In genomic region chr5:144875892-144876291, GRCm38 (mm10) we compare ENCODE assay signal across 8 mouse cellular contexts.
A peak's percentile ranks its signal among the peaks of the same experiment; 100 is the strongest.
DNase-seq lines count a peak whose midpoint lies in the region; TF ChIP-seq lines count a peak whose summit lies in the region.
"Had no signal": no experiment of that assay in that cellular context is flagged by ENCODE, and none has a peak within 500 bp of the region (broad histone marks: within the 10 kb centered on the region; RNA-seq: fewer than 3 reads in every experiment).

No protein-coding gene starts in this region.

- TF ChIP-seq POLR2A in MEL (IDR thresholded peaks at IDR 0.05; ENCODE audit: control insufficient read depth in 1 of 2, insufficient read depth in 1 of 2, low read depth in 1 of 2, low read length in 2 of 2, poor library complexity in 1 of 2): no peak

- TF ChIP-seq EP300 in MEL (IDR thresholded peaks at IDR 0.05; ENCODE audit: low read depth in 1 of 2, low read length in 2 of 2): no peak

- H3K27me3 ChIP-seq in MEL (ENCODE audit: control insufficient read depth in 1 of 2, insufficient read depth in 2 of 2, low read length in 2 of 2): no peaks in the 10 kb centered on the region
- H3K27me3 ChIP-seq in embryonic facial prominence, embryonic 10.5 days (replicated peaks; ENCODE audit: low read depth, poor library complexity, severe bottlenecking): no peaks in the 10 kb centered on the region
- H3K27me3 ChIP-seq: limb, embryonic 13.5 days had no signal

- TF ChIP-seq CTCF in MEL (IDR thresholded peaks at IDR 0.05 in 2 of 3, conservative IDR thresholded peaks at IDR 0.05 in 1 of 3; ENCODE audit: control insufficient read depth in 1 of 3, insufficient read depth in 1 of 3, low read depth in 2 of 3, low read length in 3 of 3, poor library complexity in 1 of 3, severe bottlenecking in 1 of 3): peak; percentile 87 to 99 (median 95)

- peak; percentile 80 for DNase-seq in MEL (ENCODE audit: low read depth, low spot score)
- DNase-seq in adrenal gland, postnatal 14 days: peak; percentile 82
- peak; percentile 68 for DNase-seq in embryonic facial prominence, embryonic 10.5 days (ENCODE audit: low spot score)
- DNase-seq in heart, postnatal 14 days: peak; percentile 76 to 85
- DNase-seq in layer of hippocampus, postnatal 10 days (ENCODE audit: low spot score in 2 of 2): peak; percentile 82 to 83
- DNase-seq in lung, postnatal 36 days: peak; percentile 75
- DNase-seq in retina, embryonic 14.5 days (ENCODE audit: low spot score): peak; percentile 85

- 0 out of 4 replicates have a peak overlapping the region, but pooled peaks of 1 of the 2 experiments have one; percentile 22 for H3K4me3 ChIP-seq in MEL (ENCODE audit: control insufficient read depth in 1 of 2, insufficient read depth in 1 of 2, low read depth in 2 of 2, low read length in 2 of 2)
- no peak overlapping the region for H3K4me3 ChIP-seq in embryonic facial prominence, embryonic 10.5 days
- H3K4me3 ChIP-seq: limb, embryonic 13.5 days had no signal

- no peaks in the 10 kb centered on the region for H3K9me3 ChIP-seq in MEL (replicated peaks; ENCODE audit: insufficient read depth, low read length)
- H3K9me3 ChIP-seq in embryonic facial prominence, embryonic 10.5 days: no peaks in the 10 kb centered on the region
- H3K9me3 ChIP-seq: limb, embryonic 13.5 days had no signal

- intact Hi-C loops in heart, postnatal 14 days (cut with DNase I): loop anchor here (5.0 to 10.0 kb wide), 2 partner anchors 39 to 199 kb away; no protein-coding TSS in a partner anchor

- peaks cover 0 to 3% of the 10 kb centered on the region in 2 experiments; a peak in 2 of 4 replicates for H3K4me1 ChIP-seq in MEL (ENCODE audit: control insufficient read depth in 1 of 2, insufficient read depth in 2 of 2, low read length in 2 of 2)
- peaks cover 16% of the 10 kb centered on the region for H3K4me1 ChIP-seq in embryonic facial prominence, embryonic 10.5 days

- no peaks in the 10 kb centered on the region for H3K36me3 ChIP-seq in MEL (ENCODE audit: control insufficient read depth in 1 of 2, insufficient read depth in 2 of 2, low read length in 2 of 2)
- H3K36me3 ChIP-seq in embryonic facial prominence, embryonic 10.5 days (replicated peaks): peaks cover 44% of the 10 kb centered on the region

- H3K79me2 ChIP-seq in MEL (ENCODE audit: control insufficient read depth, insufficient read depth, low read length, poor library complexity): no peaks in the 10 kb centered on the region

- H3K9ac ChIP-seq in MEL (ENCODE audit: control insufficient read depth, low read depth, low read length, poor library complexity, severe bottlenecking): peak overlapping the region; percentile 46
- H3K9ac ChIP-seq: limb, embryonic 13.5 days had no signal

- peak; percentile 59 for TF ChIP-seq RAD21 in MEL (IDR thresholded peaks at IDR 0.05; ENCODE audit: low read depth, low read length)

- H3K27ac ChIP-seq in MEL (ENCODE audit: control insufficient read depth, low read depth, low read length): no peak overlapping the region
- H3K27ac ChIP-seq in embryonic facial prominence, embryonic 10.5 days (replicated peaks): no peak overlapping the region
- H3K27ac ChIP-seq: limb, embryonic 13.5 days had no signal

- 20% methylated on average over 13 of the region's 13 CpGs for WGBS in embryonic facial prominence, embryonic 10.5 days

TF ChIP-seq in MEL, 35 proteins besides CTCF, POLR2A, EP300 and RAD21:
- peak; percentile 35 for TF ChIP-seq GATA1 (IDR thresholded peaks at IDR 0.05; ENCODE audit: low read depth, low read length)
- TF ChIP-seq SMC3 (IDR thresholded peaks at IDR 0.05; ENCODE audit: low read depth, low read length): peak; percentile 70
- no peak for TF ChIP-seq MYC (IDR thresholded peaks at IDR 0.05; ENCODE audit: low read depth, low read length)
